Mouse (Mus musculus) ovary, postnatal 14 days (tissue): ENCODE measurements at regions not wholly inside any gene's neighbourhood (a gene's known extent, or its start where the extent isn't known, plus 50 kb on each side); places are given as distances from the start of the nearest gene placed in this dataset.

Experiments used
- DNase-seq: peaks from one replicate; pipeline ENCODE4 v3.0.0; 2022; ENCODE audit warnings: low spot score

DNA sequence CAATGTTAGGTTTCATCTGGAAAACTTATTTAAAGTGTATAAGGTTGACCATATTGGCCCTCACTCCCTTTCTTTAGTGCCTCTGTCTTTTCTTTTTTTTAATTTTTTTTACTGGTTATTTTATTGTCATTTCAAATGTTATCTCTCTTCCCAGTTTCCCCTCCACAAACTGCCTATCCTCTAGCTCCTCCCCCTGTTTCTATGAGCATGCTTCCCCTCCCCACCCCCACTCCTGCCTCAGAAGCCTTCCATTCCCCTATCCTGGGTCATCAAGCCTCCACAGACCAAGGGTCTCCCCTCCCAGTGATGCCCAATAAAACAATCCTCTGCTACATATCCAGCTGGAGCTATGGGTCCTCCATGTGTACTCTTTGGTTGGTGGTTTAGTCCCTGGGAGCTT is 2134.9 kb upstream of the Lrrc6 start:
- DNase-seq: no peak

DNA sequence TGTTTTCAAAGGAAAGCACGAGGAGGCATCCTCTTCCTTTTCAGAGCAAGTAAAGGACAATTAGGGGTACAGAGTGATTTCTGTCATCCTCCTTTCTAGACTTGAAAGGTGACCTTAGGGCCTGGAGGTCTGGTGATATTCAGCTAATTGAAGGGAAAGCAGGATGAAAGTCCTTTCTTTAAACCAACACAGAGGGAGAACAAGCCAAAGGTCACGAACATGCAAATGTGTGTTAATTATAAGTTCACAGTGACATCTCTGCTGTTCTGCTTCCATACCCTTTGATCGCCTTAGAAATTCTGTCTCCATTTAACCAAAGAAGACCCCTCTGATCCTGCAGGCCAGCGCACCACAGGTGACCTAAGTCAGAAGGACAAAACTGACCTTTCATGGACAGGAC is 2126.3 kb upstream of the Lrrc6 start:
- no peak for DNase-seq

DNA sequence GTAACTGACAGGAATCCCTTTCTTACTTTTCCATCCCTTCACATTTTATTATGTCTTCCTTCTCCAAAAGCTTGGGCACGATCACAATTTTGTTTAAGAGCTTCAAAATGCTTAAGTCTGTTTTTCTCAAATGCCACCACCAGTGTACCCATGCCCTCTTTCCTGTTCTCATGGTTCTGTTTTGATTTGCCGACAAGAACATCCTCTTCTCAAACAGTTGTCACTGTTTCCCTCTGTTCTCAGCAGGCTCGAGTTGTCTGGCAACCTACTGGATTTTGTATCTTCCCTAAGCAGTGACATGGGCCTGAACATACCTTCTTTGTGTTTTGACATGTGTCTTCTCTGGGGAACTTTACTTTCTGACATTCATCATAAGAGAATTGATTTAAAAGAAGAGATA is 2124.1 kb upstream of the Lrrc6 start:
- no peak for DNase-seq

DNA sequence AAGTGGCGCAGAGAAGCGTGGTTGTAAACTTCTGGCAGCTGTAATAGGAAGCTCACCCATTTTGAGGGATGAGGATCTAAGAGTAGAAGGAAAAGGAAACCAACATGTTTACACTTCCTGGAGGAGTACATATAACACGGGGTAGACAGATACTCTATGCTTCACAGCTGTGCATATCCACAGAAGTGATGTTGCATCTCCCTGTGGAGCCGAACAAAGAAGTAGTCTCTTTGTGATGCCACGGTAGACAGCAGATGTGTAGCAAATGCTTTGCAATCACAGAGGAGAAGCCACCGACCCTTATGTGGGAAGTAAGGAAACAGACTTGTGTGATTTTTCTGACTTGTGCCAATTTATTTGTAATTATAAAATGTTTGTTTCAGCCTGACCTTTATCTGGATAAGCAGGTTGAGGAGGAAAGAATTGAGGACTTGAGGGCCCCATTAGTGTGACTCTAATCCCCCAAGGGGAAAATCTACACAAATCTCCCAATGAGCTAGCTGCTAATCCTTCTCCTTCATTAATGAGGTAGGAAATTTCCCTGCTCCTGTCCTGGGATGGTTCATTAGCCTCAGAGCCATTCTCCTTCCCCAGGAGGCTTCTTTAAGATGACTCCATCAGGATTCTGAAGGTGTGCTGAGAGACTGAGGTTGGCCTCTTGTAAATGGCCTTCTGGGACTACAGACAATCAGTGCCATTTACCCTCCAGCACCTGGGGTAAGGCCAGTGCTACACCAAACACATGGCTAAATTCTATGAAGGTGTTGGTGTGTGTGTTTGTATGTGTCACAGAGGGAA is 2119.9 kb upstream of the Lrrc6 start:
- DNase-seq: no peak

DNA sequence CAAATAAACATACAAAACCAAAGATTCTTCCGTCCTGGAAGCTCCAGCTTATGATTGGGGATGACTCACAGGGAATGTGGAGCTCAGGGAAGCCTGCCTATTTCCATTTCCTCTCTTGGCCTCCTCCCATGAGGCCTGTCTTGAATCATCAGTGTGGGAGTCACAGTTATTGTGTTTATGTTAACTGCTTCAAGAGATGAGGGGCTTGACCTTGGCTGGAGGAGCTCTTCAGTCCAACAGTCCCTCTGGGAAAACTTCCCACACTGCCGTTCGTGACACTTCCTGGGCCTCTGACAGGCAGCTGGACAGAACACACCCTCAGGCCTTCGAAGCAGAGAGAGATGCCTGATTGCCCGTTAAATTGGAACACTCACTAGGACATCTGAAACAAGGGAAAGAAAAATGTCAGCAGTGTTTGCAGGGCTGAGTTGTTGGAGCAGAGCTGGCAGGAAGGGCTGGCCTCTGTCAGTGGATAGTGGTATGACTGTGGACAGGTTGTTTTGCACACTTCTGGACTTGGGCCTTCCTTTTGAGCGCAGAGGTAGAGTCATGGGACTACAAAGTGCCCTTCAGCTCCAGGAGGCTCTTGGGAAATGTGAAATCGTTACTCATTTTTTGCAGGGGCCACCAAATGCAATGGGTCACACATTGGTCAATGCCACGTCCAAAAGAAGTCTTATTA is 2105.5 kb upstream of the Lrrc6 start:
- DNase-seq: peak; percentile 49

DNA sequence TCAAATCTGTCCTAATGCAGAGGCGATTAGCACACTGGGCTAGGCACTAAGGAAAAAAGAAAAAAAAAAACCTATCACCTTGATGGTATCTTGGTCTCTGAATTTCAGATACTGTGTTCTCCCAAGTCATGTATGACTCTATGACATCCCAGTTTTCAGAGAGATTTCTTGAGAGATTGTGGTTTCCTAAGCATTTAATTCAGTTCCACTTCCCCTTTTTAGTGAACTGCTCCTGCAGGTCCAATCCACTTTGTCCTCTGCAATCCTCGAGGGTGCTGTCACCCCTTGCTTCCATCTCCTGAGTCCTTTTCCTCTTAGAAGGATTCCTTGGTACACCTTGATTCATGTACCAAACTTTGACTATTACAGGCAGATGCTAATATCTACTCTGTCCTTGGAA is 2104.8 kb upstream of the Lrrc6 start:
- DNase-seq: no peak

DNA sequence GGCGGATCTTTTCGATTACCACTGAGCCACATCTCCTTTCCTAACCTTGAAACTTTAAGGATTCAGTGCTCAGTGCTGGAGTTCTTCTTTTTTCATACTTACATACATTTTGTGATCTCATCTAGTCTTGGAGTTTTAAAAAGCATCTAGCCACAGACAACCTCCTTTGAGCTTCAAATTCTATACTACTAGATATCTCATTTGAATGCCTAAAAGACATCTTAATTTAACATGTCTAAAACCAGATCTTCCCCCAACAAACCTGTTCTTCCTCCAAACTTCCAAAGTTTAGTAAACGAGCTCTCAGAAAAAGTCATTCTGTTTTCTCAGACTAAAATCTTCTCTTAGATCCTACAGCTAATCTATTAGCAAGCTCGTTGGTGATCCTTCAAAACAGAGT is 2081.5 kb upstream of the Lrrc6 start:
- no peak for DNase-seq

DNA sequence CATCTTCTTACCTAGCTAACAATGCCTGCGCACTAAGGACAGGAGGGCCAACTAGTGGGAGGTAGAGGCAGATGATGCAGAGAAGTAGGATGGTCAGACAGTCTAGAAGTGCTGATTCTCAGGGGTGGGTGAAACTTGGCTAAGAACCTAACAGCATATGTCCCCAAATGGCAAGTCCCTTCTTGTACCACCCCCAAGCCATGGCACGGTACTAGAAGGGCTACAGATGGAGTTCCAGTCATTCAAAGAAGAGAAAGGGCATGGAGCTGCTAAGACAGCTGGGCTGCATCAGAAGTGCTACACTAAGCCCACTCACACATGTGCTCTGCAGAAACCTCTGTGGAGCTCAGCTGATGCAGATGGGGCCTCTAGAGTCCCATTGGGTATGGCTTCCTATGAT is 2078.8 kb upstream of the Lrrc6 start:
- DNase-seq: no peak

DNA sequence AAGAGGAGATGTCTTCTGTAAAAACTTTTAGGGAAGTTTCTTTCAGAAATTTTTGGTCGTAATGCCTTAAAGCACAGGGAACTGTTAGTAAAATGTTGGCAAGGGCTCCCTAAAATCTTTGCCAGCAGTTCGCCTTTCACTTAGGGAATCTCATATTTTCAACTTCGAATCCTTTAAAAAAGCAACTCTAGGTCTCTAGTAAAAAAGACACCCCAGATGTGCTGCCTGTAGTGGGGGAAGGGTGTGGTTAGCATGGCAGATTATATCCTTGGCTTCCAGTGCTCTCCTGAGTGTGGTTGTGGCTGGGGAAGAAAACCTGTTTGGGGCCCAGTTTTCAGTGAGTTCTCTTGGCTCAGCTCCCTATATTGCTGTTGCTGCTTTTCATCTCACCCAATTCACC is 2059.9 kb upstream of the Lrrc6 start:
- DNase-seq: no peak

DNA sequence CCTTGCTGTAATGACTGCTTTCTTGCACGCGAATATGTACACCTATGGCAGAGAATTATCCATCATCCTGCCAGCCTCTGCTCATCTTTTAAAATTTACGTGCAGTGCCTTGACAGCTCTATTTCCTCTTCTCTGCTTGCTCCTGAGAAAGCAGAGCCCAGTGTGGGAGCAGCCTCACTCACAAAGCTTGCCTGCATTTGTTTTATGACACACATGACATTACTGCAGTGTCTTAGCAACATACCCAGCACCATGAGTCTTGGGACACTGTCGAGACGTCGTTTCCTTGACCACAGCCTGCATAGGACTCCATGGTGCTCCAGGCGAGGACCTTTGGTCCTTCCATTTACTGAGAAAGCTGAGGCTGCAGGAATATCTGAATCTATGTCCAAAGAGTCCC is 2055.4 kb upstream of the Lrrc6 start:
- DNase-seq: no peak

DNA sequence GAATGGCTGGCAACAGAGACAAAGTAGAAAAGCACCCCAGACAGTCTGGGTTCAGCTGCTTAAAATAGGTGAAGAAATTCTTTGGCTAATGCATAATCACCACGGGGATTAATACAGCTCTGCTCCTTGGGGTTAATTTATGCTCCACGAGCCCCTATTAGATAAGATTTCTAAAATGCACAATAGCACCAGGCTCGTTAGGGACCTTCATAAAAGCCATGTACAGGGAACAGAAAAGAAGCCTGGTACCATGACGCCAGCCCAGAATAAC is 2035.3 kb upstream of the Lrrc6 start:
- DNase-seq: no peak

DNA sequence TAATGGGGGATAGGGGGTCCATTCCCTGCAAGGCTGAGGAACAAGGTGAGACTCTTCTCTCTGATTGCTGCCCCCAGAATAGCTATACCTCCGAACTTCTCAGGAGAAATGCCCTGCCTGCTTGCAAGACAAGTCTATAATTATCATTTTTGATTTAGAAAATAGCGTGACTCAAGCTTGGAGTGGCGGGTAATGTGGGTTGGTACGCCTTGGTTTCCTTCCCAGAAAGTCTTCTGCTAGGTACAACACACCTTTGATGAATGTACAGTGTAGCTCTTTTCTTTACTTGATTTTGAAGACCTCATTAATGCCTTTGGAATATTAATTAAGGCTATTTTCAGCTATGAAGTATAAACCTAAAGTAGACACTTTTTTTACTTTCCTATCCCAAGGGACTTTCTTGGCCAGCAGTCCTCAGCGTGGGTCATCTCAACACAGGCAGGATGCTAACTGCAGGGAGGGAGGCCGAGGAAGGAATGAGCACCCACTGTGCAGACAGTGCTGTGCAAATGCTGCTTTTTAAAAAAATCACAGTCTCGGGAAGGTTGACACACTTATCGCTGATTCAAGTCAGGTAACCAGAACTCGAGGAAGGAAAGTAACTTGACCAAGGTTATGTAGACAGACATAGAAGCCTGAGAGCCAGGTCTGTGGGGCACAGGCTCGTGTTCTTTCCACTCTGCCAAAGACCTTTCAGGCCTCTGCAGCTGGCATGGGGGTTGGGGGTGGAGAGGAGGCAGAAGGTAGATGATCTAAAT is 2034.8 kb upstream of the Lrrc6 start:
- DNase-seq: no peak

DNA sequence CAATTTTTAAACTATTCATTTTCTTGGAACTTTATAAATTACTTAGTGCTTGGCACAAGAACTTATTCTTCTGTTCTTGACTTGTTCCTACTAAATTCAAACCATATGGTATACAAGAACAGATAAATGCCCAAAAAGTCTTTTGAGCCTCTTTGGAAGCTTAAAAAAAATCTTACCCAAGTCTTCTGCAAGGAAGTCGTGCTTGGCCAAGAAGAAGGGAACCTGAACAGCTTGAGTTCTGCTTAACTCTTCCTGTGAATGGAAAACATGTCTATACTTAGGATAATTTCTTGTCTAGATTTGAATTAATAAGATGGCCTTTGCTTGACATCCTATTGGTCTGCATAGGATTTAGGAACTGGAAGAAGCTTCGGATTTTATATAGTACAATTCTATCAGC is 2020.0 kb upstream of the Lrrc6 start:
- no peak for DNase-seq

DNA sequence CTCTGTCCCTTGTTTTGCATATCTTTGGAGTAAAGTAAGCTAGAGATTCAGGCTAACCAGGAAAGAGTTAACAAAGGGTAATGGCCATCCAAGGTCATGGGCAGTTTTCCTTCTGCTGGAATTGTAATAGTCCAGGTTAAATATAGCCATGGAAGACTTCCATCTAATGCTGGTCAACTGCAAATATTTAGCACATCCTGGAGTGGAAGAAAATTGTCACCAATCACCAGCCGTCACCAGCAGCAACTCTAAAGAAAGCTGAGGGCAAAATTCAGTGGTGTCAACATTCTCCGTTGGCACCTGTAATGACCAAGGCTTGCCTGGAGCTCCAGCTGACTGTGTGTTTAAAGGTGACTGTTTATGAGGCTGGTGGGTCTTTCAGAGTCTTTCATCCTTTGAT is 2011.7 kb upstream of the Lrrc6 start:
- DNase-seq: no peak

DNA sequence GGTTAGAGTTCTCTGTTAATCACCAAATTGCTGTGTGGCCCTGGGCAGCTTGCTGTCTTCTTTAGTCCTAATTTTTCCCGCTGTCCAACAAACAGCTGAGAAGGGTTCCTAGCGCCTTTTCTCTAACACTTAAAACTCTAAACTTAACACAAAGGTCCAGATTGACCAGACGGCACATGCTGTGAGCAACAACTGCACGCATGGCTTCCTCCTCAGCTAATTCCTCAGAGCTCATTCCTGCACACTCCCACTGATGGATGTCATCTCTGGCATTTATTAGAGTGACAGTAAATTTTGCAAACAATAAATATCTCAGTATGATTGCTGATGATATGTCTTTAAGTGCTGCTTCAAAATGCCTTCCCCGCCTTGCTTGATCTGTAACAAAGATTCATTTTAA is 2007.5 kb upstream of the Lrrc6 start:
- no peak for DNase-seq

DNA sequence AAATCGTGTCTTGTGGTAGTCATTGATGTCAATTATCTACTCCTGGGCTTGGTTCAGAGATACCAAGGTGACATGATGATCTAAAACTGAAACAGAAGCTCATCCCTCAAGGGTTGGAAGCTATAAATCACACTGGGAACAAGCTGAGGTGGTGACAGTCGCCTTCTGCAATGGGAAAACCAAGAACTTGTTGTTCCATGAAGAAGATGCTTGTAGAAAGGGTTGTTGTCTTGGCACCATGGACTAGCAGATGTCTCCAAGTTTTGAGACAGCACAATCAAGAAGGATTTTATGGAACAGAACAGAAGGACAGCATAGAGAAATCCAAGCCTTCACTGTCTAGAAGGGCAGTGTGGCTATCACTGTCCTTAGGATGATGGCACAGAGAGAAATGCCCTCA is 2005.4 kb upstream of the Lrrc6 start:
- no peak for DNase-seq

DNA sequence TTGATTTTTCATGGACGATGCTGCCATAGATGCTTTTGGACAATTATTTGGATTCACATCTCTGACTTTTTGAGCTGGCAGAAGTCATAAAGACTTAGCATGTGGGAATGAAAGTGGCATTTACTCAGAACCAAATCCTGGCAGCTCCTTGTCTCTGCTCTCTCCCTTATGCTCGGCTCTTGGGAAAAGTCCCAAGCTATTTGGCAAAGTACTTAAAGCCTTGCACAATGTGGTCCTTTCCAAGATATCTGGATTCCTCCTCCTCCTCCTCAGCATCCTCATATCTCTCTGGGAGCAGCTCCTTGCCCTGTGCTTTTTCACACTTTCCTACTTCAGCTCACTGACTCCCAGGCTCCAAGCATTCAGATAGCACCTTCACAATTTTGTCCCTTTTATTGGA is 1995.7 kb upstream of the Lrrc6 start:
- DNase-seq: no peak

DNA sequence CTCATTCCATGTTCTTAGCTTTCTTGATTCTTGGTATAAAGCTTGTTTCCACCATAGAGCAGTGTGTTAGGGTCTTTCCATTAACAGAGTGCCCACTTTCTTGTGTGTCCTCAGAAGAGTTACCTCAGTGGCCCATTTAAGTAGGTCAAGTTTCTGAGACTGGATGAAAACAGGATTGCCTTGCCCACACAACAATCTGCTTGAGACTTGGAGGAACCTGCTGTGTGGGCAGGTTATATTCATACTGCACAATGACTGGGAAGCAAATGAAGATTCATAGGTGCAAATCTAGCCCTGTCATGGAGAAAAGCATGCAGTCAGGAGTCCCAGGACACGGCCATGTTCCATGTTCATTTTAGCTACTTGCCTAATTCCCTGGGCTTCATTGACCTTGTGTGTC is 1984.1 kb upstream of the Lrrc6 start:
- no peak for DNase-seq

DNA sequence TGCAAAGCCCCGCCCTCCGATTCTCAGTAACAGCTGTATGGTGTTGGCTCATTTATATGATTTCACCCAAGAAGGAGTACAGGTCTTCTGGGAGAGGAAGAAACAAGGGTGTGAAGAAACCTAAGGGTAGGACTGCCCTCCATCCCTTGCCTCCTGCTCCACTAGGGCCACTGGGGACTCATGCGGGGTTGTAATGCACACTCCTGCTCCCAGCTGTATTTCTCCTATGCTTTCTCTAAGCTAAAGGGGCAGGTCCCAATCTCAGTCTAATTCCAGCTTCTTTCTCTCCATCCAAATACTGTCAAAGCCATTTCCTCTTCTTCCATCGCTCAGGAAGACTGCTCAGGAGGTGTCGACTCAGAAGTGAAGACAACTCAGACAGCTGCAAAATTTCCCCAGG is 1977.0 kb upstream of the Lrrc6 start:
- no peak for DNase-seq

DNA sequence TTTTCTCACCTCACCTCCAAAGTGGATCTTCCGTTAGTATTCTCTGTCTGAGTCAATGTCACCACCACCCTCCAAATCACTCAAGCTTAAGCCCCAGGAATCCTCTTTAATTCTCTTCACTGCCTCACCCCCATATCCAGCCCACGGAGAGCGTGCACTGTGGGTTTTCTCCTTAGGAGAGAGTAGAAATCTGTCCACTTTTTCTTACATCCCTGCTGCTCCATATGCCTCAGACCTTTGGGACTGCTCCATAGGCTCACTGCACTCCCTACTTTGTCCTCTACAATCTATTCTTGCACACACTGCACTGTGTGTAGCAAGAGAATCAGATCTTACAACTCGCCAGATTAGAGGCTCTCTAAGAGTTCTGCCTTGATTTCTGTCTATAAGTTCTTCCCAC is 1971.2 kb upstream of the Lrrc6 start:
- DNase-seq: no peak

DNA sequence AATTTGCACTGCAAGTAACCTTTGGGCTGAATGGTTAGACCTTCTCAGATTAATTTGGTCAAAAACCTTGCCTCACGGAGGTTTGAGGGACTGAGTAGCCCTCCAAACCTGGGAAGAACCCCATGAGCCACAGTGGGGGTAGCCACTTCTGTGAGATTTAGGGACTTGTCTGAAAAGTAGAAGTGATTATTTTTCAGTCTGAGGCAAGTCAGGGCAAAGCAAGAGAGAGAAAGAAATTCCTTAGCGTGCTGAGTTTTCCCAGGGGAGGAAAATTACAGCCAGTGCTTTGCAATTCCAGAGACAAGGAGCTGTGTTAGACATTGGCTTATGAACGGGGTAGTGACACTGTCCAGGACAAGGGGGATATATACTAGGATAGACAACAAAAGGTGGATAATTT is 1962.1 kb upstream of the Lrrc6 start:
- DNase-seq: no peak

DNA sequence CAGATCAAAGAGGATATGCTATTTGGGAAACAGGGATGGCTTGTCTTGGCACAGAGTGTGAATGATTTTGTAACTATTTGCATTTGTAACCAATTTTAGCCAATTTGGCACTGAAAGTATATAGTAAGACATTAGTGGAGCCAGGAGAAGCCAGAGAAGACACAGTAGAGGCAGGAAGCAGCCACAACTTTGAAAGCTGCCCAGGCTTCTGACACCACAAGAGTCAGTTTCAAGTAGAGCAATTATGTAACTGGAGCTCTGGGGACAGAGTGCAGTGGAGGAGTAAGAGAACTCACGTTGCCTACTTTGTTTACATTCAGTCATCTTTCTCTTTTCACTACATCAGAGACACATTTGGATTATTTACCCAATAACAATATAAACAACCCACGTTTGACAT is 1956.5 kb upstream of the Lrrc6 start:
- DNase-seq: no peak

DNA sequence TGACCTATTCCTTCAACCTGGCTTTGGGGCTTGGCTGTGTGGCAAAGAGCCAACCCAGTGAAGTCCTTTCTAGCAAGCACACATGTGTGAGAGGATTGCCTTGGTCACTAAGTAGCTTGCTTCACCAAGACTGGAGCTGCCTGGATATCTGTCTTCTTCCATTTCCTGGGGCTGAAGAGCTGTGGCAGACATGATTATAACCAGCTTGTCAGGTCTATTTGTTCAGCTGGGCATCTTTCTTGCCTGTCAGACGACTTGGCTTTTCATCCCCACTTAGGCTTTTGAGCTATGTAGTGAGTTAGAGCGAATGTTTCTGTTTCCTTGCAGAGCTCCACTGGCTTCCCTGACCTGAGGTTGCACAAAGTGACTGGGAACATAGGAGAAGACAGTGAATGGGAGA is 1951.3 kb upstream of the Lrrc6 start:
- no peak for DNase-seq

DNA sequence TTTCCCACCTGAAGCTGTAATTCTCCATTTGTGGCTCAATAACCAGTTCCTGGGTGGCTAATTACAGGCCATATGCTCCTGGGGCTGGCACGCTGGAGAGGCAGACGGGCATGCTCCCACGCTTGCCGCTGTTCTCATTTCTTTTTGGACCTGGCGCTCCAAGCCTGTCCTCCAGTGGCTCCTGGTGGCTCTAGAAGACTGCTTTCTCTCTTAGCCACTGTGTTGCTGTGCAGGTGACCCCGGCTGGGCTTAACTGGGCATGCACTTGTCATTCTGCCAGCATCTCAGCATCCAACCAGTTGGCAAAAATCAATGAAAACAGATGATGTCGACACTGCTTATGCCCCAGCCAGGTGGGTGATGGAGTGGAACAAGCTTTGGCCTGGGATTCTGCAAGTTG is 1944.6 kb upstream of the Lrrc6 start:
- no peak for DNase-seq
